Mouse (Mus musculus): Measurements from ENCODE around the gene Slbp. TPM values are rescaled to one million over a fixed set of nuclear protein-coding genes. Genes with fewer than 3 reads are reported as not detected.

The Slbp gene
- polyA plus RNA-seq, 1 experiment from 2014 or later, result 270 TPM

GRCm38 (mm10) chr5:33589221-33589888 lies 63.0 kb downstream of the Slbp start:
- H3K27me3 ChIP-seq, result no peaks in the 10 kb centered on the region
- H3K4me3 ChIP-seq (replicated peaks), result no peak overlapping the region
- no peaks in the 10 kb centered on the region for H3K36me3 ChIP-seq (replicated peaks)
- H3K27ac ChIP-seq (replicated peaks), result no peak overlapping the region
- no peaks in the 10 kb centered on the region for H3K9me3 ChIP-seq (replicated peaks)
- no peak overlapping the region for H3K4me2 ChIP-seq
- ATAC-seq (ENCODE audit: insufficient read depth), result no peak
- WGBS (ENCODE audit: insufficient replicate concordance), result 61% methylated on average over 5 of the region's 5 CpGs
- no peak overlapping the region for H3K9ac ChIP-seq
- H3K4me1 ChIP-seq (replicated peaks), result no peaks in the 10 kb centered on the region

GRCm38 (mm10) chr5:33588066-33588465 lies 64.3 kb downstream of the Slbp start:
- no peaks in the 10 kb centered on the region for H3K9me3 ChIP-seq (replicated peaks)
- 57% methylated on average over 3 of the region's 3 CpGs for WGBS (ENCODE audit: insufficient replicate concordance)
- no peaks in the 10 kb centered on the region for H3K4me1 ChIP-seq (replicated peaks)
- no peak overlapping the region for H3K4me2 ChIP-seq
- no peak overlapping the region for H3K4me3 ChIP-seq (replicated peaks)
- H3K27me3 ChIP-seq, result no peaks in the 10 kb centered on the region
- ATAC-seq (ENCODE audit: insufficient read depth), result no peak
- no peak overlapping the region for H3K9ac ChIP-seq
- H3K36me3 ChIP-seq (replicated peaks), result no peaks in the 10 kb centered on the region
- H3K27ac ChIP-seq (replicated peaks), result no peak overlapping the region

GRCm38 (mm10) chr5:33587498-33588058 lies 64.8 kb downstream of the Slbp start:
- H3K36me3 ChIP-seq (replicated peaks), result no peaks in the 10 kb centered on the region
- H3K27me3 ChIP-seq, result no peaks in the 10 kb centered on the region
- H3K4me1 ChIP-seq (replicated peaks), result no peaks in the 10 kb centered on the region
- H3K4me3 ChIP-seq (replicated peaks), result no peak overlapping the region
- no peak overlapping the region for H3K9ac ChIP-seq
- 67% methylated on average over 18 of the region's 18 CpGs for WGBS (ENCODE audit: insufficient replicate concordance)
- ATAC-seq (ENCODE audit: insufficient read depth), result no peak
- H3K9me3 ChIP-seq (replicated peaks), result no peaks in the 10 kb centered on the region
- H3K4me2 ChIP-seq, result no peak overlapping the region
- H3K27ac ChIP-seq (replicated peaks), result no peak overlapping the region

Other genes with a start within 250 kb of the Slbp start
- not detected in 2 replicates for gene Nkx1-1, start 218.6 kb downstream of the Slbp start, polyA plus RNA-seq (2015; fragmentation: Nextera tagmentation; extraction: Ambion mirVana)
- 18.3 and 19.7 TPM in 2 replicates for gene Fam53a, start 22.9 kb downstream of the Slbp start, polyA plus RNA-seq (2015; fragmentation: Nextera tagmentation; extraction: Ambion mirVana)
- gene Gm9903, start 22.6 kb downstream of the Slbp start, polyA plus RNA-seq (2015; fragmentation: Nextera tagmentation; extraction: Ambion mirVana), result 0.08 TPM in 2 replicates
- gene Tacc3, start 5.6 kb upstream of the Slbp start, polyA plus RNA-seq (2015; fragmentation: Nextera tagmentation; extraction: Ambion mirVana), result 134 and 140 TPM in 2 replicates
- 20.6 and 23.1 TPM in 2 replicates for gene Tmem129, start 5.8 kb upstream of the Slbp start, polyA plus RNA-seq (2015; fragmentation: Nextera tagmentation; extraction: Ambion mirVana)
- 2.7 and 3.0 TPM in 2 replicates for gene Fgfr3, start 69.1 kb upstream of the Slbp start, polyA plus RNA-seq (2015; fragmentation: Nextera tagmentation; extraction: Ambion mirVana)
- gene Letm1, start 130.2 kb upstream of the Slbp start, polyA plus RNA-seq (2015; fragmentation: Nextera tagmentation; extraction: Ambion mirVana), result 18.9 and 21.3 TPM in 2 replicates
- 23.0 and 26.9 TPM in 2 replicates for gene Nsd2, start 168.2 kb upstream of the Slbp start, polyA plus RNA-seq (2015; fragmentation: Nextera tagmentation; extraction: Ambion mirVana)

Measured in liver, embryonic 15.5 days (tissue).